Mouse (Mus musculus) layer of hippocampus, postnatal 25 days (tissue): Measurements from ENCODE around the gene Hist1h1c. TPM values are rescaled to one million over a fixed set of nuclear protein-coding genes. Genes with fewer than 3 reads are reported as not detected.
"Not testable (repeated sequence)": the region's sequence is repeated elsewhere in the genome, so short reads cannot be mapped to it uniquely, and the experiment has no call there.

ENCODE experiments used
- DNase-seq, 2 experiments: peaks; one replicate each; pipeline ENCODE4 v3.0.0; 2022; ENCODE audit warnings: mixed read lengths in 2 of 2, low spot score in 1 of 2; ENCODE audit errors: extremely low spot score in 1 of 2
- total RNA-seq, 2 experiments: library from RNA; stranded (reverse); gene quantifications; 2 replicates each; pipeline ENCODE4 v1.2.3; 2021

The Hist1h1c gene
- total RNA-seq, 2 experiments from 2014 or later = 53.2 to 69.4 TPM

DNA sequence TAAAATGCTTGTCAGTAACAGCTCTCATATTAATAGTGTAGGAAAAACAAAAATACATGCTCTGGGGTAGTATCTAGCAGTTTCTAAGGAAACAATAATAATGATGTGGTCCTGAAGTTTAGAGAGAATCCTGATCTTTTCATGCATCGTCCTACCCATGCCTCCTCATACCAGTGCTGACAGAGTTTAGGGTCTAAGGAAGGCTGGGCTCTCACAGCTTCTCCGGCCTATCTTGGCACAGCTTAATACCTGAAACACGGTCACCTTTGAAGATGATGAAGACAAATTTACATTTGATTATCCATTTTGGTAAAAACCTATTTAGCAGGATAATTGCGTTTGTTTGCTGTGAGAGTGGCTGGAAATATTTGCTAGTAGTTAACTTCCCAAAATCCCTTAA, 5.4 kb downstream of the Hist1h1c start:
- DNase-seq = no peak

DNA sequence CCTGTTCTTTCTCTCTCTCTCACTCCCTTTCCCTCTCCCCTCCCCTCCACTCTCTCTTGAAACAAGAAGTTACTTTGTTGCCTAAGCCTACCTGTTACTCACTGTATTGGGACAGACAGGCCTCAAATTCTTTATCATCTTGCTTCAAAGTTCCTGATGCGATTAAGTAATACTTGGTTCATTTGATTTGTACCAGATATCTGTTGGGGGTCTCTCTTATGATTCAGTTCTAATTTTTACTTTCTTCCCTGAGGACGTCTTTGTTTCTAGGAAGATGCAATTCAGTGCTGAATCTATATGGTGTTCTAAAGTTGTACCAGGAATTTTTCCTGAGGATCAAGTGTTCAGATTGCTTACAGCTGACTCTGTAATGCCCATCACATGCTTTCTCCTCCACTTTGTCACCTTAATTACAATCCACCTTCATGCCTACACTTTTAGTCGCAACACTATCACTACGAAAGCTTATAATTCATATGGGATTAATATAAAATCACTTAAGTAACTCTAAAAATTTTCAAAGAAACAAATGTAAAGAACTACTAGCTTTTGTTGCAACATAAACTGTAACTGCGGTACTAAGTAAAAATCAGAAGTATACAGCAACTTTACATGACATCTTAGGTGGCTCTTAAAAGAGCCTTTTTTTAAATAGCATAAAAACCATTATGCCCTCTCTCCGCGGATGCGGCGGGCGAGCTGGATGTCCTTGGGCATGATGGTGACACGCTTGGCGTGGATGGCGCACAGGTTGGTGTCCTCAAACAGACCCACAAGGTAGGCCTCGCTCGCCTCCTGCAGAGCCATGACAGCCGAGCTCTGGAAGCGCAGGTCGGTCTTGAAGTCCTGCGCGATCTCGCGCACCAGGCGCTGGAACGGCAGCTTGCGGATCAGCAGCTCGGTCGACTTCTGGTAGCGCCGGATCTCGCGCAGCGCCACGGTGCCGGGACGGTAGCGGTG, 6.1 kb downstream of the Hist1h1c start:
- DNase-seq = no peak

DNA sequence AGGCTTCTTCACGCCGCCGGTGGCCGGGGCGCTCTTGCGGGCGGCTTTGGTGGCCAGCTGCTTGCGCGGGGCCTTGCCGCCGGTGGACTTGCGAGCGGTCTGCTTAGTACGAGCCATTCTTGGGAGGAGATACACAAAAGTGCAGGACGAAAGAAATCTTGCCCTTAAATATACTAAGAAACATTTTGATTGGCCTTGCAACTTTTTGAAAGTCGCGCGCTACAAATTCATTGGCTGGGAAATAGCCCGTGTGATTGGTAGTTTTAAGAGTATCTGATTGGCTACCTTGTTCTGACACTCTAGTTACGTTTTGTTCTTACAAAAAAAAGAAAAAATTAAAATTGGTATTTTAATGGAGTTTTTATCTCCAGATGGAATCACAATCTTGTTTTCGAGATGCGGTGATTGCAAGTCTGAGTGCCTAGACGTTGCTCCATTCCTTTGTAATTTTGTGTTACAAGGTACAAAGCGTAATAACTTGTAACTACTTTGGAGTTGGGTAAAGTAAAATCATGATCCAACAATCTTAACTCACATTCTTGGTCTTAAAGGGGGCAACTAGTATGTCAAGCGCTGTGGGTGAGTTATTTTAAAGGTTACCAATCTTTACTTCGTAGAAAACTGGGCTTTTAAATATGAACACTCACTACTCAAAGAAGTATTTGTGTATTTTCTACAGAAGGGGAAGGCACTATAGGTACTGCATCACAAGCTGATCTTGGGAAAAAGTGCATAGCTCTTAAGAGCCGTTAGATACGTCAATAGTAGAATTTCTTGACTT, 7.0 kb downstream of the Hist1h1c start, which contains the start of gene Hist1h3c:
Gene Hist1h3c (minus strand): TSS at position 222 of the 781 bp plus-strand sequence.
- peak in 1 of 2 experiments; percentile 91 for DNase-seq

DNA sequence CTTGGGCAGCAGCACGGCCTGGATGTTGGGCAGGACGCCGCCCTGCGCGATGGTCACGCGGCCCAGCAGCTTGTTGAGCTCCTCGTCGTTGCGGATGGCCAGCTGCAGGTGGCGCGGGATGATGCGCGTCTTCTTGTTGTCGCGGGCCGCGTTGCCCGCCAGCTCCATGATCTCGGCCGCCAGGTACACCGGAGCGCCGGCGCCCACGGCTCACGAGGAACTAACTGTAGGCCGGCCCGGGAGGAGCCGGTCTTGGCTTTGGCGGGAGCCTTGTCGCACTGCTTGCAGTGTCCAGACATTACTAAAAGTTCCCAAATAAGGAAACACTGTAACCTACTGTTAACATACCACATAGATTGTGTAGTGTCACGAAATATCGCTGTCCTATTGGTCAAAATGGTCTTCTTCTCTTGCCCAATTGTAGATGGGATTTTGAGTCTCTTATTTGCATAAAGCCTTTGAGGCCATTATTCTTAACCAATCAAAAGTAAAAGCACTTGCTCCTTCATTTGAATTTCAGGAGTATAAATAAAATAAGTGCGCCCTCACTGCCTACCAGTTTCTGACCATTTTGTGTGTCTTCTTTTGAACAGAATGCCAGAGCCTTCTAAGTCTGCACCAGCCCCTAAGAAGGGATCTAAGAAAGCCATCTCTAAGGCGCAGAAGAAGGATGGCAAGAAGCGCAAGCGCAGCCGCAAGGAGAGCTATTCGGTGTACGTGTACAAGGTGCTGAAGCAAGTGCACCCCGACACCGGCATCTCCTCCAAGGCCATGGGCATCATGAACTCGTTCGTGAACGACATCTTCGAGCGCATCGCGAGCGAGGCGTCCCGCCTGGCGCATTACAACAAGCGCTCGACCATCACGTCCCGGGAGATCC, 7.8 kb downstream of the Hist1h1c start, which contains the start of gene Hist1h2bb:
Gene Hist1h2bb (plus strand): TSS at position 534 of the 880 bp plus-strand sequence.
- DNase-seq = peak; percentile 38 to 72

DNA sequence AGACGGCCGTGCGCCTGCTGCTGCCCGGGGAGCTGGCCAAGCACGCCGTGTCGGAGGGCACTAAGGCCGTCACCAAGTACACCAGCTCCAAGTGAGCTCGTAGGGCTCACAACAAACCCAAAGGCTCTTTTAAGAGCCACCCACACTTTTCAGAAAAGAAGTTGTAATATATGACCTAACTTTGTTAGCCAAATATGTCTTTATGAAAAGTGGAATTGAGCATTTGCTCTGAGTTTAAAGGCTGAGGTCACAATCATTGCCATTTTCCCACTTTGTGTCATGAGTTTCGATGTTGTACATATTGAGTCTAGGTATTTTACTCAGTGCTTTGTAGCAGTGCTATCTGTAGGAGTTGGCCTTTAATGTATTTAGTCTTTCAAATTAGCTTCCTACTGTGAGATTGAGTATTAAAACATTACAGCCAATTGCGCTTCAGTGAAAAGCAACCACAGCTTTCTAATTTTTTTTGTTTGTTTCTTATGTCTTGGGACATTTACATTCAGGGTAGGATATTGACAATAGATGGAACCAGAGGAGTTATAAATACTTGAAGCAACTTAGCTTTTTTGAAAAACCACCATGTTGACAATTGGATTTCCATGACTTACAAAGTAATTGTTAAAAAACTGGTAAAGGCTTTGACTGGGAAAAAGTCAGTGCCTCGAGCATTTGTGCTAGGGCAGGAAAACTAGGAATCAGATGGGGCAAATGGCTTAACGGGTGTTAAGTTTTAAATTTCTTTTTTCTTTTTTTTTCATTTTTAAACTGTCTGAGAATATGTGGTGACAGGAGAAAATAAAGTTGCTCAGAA, 8.7 kb downstream of the Hist1h1c start:
- DNase-seq = no peak

DNA sequence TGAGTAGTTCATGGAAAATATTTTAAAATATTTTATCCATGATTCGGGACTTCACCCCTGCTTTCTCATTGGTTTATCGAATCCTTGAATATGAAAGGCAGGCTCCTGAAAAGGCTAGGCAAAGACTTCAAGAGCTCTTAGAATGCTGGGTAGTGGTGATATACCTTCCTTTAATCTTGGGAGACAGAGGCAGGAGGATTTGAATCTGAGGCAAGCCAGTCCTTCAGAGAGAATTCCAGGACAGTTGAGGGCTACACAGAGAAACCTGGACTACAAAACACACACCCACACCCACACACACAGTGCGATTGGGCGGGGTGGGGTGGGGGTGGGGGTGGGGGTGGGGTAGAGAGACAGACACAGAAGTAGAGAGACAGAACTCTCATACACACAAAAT, 9.3 kb downstream of the Hist1h1c start:
- DNase-seq = no peak

DNA sequence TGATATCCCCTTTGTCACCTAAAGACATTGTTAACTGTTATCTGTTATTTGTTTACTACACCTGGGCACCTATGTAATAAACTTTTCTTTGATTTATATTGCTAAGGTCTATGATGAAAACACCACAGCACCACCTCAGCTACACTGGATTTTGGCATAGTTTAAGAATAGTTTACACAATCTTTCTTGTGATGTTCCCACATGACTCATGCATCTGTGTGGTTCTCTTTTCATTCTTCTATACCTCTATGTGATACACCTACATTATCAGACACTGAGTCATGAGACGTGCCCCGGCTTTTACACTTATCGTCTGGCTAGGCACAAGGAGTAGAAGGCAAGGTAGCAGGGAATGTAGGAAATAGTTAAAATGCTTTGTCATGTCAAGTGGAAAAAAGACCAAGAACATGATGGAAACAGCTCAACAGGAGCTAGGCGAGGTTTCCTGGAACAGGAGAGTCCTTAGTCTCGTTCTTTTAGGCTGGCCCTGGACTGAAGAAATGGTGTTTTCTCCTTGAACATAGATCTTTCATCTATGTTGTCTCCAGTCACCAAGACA, 11.0 kb downstream of the Hist1h1c start:
- no peak for DNase-seq

DNA sequence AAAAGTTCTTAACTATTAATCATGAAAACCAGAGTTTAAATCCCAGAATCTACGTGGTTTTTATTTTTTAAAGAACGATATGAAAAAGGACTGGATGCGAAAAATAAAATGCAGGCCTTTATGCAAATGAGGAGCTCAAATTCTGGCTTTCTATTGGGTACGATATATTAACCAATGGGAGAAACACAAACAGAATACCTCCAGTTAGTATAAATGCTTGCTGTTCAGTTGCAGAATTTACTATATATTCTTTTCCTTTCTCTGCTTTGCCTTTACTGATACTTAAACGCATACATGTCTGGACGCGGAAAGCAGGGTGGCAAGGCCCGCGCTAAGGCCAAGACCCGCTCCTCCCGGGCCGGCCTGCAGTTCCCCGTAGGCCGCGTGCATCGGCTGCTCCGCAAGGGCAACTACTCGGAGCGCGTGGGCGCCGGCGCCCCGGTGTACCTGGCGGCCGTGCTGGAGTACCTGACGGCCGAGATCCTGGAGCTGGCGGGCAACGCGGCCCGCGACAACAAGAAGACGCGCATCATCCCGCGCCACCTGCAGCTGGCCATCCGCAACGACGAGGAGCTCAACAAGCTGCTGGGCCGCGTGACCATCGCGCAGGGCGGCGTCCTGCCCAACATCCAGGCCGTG, 12.3 kb downstream of the Hist1h1c start, which contains the start of gene Hist1h2ab:
Gene Hist1h2ab (plus strand): TSS at position 288 of the 639 bp plus-strand sequence.
- DNase-seq = not testable (repeated sequence)

DNA sequence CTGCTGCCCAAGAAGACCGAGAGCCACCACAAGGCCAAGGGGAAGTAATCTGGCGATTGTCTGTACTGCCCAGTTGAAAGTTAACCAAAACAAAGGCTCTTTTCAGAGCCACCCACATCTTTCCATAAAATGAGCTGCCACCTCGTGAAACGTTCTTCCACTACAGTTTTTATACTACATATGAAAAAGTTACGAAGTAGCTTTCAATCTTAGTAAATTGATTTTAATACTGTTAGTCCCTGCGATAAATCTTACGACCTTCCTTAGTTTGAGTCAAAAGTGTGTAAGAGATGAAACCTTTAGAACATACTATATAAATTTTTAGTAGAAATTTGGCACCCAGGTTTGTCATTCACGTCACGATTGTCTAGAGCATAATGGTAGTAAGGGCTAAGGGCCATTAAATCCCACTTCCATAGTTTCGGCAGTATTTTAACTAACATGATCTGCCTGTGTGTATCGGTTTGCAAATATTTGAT, 12.9 kb downstream of the Hist1h1c start:
- no peak for DNase-seq

DNA sequence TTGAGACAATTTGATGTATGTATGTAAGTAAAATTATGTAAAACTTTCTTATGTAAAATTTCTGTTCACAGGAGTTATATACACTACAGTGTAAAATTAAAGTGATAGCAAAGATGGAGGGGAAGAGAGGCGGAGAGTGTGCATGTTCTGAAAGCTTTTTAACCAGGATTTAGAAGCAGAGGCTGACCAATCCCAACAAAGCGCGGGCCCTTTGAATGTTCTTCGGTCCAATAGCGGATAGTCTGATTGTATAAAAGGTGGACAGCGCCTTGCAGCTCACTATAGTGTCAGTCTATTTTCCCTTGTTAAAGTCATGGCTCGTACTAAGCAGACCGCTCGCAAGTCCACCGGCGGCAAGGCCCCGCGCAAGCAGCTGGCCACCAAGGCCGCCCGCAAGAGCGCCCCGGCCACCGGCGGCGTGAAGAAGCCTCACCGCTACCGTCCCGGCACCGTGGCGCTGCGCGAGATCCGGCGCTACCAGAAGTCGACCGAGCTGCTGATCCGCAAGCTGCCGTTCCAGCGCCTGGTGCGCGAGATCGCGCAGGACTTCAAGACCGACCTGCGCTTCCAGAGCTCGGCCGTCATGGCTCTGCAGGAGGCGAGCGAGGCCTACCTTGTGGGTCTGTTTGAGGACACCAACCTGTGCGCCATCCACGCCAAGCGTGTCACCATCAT, 13.6 kb downstream of the Hist1h1c start, which contains the start of gene Hist1h3b:
Gene Hist1h3b (plus strand): TSS at position 201 of the 675 bp plus-strand sequence.
- peak; percentile 74 to 98 for DNase-seq

DNA sequence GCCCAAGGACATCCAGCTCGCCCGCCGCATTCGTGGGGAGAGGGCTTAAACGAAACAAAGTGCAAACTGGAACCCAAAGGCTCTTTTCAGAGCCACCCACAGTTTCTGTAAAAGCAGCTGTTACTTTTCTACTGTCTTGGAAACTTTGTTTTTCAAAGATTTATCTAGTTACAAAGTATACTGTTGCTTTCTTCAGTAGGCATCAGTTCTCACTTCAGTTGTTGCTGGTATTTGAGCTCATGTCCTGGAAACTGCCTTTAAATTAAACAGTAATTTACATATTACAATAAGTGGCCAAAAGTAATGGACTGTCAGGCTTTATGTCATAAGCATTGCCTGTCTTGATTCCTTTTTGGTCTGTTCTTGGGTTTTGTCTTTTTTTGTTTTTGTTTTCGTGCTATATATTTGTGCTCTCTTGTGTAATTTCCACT, 14.1 kb downstream of the Hist1h1c start:
- DNase-seq = no peak

DNA sequence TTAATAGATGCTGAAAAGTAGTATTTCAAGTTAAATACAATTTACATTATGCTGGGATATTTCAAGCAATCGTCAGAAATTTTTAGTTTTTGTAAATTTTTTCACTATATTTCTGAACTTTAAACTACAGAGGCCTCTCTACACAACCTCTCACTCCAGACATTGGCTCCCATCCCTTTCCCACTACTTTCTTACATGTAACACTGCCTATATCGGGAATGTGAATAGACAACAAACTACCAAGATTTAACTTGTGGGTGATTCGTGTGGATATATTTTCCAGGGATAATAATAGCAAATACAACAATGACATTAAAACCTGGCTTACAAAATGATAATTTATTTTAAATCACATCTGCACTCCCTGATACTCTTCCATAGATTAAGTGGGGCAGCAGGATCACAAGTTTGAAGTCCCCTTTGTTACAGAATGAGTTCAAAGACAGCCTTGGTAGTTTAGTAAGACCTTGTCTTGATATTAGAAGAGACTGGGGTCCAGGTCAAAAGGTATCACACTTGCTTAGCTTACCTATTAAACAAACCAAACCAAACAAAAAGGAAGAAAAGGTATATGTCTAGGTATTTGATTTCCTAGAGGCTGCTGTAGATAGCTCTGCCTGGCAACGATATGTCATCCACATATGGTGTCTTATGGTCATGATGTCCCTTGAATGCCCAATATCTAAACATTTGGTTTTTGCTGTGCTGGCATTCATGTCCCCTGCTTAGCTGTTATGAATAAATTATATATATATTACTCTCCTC, 14.9 kb downstream of the Hist1h1c start:
- DNase-seq = no peak

DNA sequence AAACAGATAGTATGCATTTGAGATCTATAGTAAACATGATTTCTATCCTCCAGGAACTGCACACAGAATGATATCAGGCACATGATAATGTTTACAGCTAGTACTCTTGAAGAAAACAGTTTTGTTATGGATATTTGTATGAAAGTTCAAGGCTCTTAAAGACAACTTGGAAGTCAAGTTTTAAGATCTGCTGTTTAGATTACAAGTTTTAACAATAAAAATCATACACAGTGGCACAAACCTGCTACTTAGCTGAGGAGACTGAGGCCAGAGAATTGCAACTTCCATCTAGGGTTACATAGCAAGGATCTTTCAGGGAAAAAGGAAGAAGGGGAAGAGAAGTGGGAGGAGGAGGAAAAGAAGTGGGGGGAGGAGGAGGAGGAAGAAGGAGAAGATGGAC, 16.4 kb downstream of the Hist1h1c start:
- no peak for DNase-seq

DNA sequence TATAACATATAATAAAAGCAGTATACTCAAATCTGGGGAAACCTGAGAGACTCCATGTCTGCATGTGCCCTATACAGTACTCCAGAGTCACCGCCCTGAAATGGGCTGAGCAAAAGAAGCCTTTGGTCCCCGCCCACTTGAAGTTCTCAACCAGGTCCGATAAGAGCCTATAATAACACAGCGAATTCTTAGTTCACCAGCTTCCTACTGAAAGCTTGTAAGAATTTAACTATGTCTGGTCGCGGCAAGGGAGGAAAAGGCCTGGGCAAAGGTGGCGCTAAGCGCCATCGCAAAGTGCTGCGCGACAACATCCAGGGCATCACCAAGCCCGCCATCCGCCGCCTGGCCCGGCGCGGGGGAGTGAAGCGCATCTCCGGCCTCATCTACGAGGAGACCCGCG, 18.2 kb downstream of the Hist1h1c start, which contains the start of gene Hist1h4b:
Gene Hist1h4b (plus strand): TSS at position 224 of the 400 bp plus-strand sequence.
- peak; percentile 65 to 75 for DNase-seq

DNA sequence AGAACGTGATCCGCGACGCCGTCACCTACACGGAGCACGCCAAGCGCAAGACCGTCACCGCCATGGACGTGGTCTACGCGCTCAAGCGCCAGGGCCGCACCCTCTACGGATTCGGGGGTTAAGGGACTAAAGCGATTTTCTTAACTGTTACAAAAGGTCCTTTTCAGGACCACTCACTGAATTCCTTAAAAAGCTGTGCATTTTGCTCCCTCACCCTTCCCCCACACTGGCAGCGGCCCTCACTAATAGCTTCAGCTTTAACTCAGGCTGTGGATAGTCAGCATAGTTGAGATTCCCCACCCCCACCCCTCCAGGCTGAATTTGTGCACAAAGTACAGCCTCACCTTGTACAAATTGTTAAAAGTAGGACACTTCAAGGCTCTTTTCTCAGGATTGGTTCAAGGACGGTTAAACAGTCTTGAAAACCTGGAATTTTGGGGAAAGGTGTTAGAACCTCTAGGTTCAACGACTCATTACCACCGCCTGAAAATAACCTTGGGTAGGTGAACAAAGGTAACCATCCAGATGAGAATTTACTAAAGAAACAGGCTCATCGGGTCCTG, 18.7 kb downstream of the Hist1h1c start:
- no peak for DNase-seq

DNA sequence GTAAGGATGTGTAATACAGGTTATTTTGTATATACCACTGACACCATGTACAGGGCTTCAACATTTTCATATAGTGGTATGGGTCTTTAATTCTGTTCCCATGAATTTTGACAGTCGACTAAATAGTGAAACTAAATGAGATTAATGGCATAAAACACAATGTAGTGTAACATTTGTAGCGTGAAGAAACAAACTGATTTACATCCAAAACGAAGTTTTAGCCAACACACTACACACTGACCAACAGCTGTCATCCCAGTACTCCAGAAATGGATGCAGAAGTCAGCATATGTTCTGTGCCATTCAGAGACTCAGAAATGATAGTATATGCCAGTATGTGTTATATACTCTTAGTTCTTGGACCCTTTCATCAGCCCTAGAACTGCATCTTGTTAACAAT, 19.3 kb downstream of the Hist1h1c start:
- no peak for DNase-seq
